Mouse (Mus musculus) limb, embryonic 12.5 days (tissue): ENCODE measurements around the gene Gtf3c1. TPM values are rescaled to one million over a fixed set of nuclear protein-coding genes. Genes with fewer than 3 reads are reported as not detected.

Source experiments
- ATAC-seq: fragments of 200-750 bp; cut with Nextera tagmentation; 2 replicates; pipeline ENCODE4 v1.8.0; 2017; ENCODE audit warnings: low read depth, moderate TSS enrichment; ENCODE audit not compliant: insufficient number of reproducible peaks, insufficient read depth, low FRiP score, low TSS enrichment
- H3K27ac ChIP-seq: fragments of 300-500 bp; sonication (generic); 2 replicates; pipeline ENCODE4 v1.5.1; 2016; ENCODE audit warnings: mild to moderate bottlenecking, moderate library complexity
- H3K27me3 ChIP-seq: fragments of 300-500 bp; sonication (generic); 2 replicates; pipeline ENCODE4 v1.6.1; 2016; ENCODE audit warnings: mild to moderate bottlenecking, moderate library complexity
- H3K36me3 ChIP-seq: fragments of 300-500 bp; sonication (generic); 2 replicates; pipeline ENCODE4 v1.6.1; 2016; ENCODE audit warnings: mild to moderate bottlenecking, moderate library complexity
- H3K4me1 ChIP-seq: fragments of 300-500 bp; sonication (generic); replicated peaks from 2 replicates; pipeline ENCODE4 v1.6.1; 2016
- H3K4me2 ChIP-seq: fragments of 300-500 bp; sonication (generic); 2 replicates; pipeline ENCODE4 v1.6.1; 2016; ENCODE audit warnings: mild to moderate bottlenecking, moderate library complexity
- H3K4me3 ChIP-seq: fragments of 300-500 bp; sonication (generic); replicated peaks from 2 replicates; pipeline ENCODE4 v1.5.1; 2016; ENCODE audit warnings: mild to moderate bottlenecking
- H3K9ac ChIP-seq: fragments of 300-500 bp; sonication (generic); replicated peaks from 2 replicates; pipeline ENCODE4 v1.6.1; 2016; ENCODE audit warnings: mild to moderate bottlenecking, moderate library complexity
- H3K9me3 ChIP-seq: fragments of 300-500 bp; sonication (generic); 2 replicates; pipeline ENCODE4 v1.6.1; 2016; ENCODE audit warnings: mild to moderate bottlenecking, moderate library complexity
- WGBS: fragments of 180-500 bp; shearing (Covaris S2); methylation state at CpG from one replicate; pipeline ENCODE4 v1.1.7; 2016; 5-methylcytosine and 5-hydroxymethylcytosine counted together
- polyA plus RNA-seq: library from polyadenylated mRNA; unstranded; fragments of >200 nt; fragmentation: Nextera tagmentation; extraction: Ambion mirVana; gene quantifications from 2 replicates; pipeline ENCODE4 v1.2.1, GENCODE M21; 2016

Gene Gtf3c1
- polyA plus RNA-seq, 1 experiment from 2014 or later, result 48.1 TPM

GRCm38 (mm10) chr7:125645413-125645812, 62.2 kb downstream of the Gtf3c1 start:
- 95% methylated on average over 7 of the region's 7 CpGs for WGBS
- Histone ChIP-seq H3K9me3 (no peaks in the 10 kb centered on the region), H3K4me3 (no peak overlapping the region), H3K4me1 (no peaks in the 10 kb centered on the region), H3K4me2 (no peak overlapping the region), H3K36me3 (peaks cover 100% of the 10 kb centered on the region), H3K27me3 (no peaks in the 10 kb centered on the region), H3K9ac (no peak overlapping the region), H3K27ac (no peak overlapping the region)
- no peak for ATAC-seq

DNA sequence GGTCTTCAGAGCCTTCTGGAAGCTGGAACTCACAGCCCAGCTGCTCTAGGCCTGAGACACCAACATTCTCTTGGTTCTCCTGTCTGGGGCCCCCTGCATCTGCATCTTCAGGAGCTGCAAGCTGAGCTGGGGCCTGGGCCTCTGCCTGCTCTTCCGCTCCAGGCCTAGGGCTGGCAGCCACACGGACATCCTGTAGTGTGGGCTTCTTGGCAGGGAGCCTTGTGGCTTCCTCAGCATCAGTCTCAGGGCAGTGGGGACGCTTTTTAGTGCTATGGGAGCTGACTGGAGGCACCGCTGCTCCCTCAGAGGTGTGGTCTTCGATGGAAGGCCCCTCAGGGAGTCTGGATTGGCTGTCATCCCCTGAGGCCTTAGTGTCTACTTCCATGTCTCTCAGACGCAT, 63.7 kb downstream of the Gtf3c1 start:
- H3K4me2 ChIP-seq, result no peak overlapping the region
- H3K27me3 ChIP-seq, result no peaks in the 10 kb centered on the region
- H3K9me3 ChIP-seq, result no peaks in the 10 kb centered on the region
- ATAC-seq, result no peak
- H3K4me1 ChIP-seq, result no peaks in the 10 kb centered on the region; the same call in 1 of the 2 replicates
- H3K36me3 ChIP-seq, result peaks cover 94% of the 10 kb centered on the region
- WGBS, result 93% methylated on average over 6 of the region's 6 CpGs
- no peak overlapping the region for H3K9ac ChIP-seq
- no peak overlapping the region for H3K27ac ChIP-seq
- H3K4me3 ChIP-seq, result no peak overlapping the region

DNA sequence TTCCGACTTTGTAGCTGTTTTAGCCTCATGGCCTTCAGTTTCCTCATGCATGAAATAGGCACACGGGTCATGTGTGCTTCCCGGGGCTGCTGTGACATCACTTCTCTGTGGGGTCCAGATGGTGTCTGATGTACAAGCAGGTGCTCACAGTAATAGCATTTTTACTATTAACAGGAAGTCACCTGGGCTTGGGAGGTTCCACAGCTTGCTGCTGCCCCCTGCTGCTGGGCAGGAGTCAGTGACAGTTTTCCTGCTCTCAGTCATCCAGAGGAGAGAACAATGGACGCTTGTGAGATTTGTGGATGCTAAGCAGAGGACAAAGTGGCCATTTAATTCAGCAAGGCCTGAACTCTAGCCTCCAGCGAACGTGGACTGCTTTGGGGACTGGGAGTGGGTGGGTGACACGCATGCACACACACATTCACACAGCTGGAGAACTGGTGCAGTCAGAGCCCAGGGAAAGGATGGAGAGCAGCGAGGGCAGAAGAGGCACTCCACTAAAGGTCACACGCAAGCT, 68.7 kb downstream of the Gtf3c1 start:
- Histone ChIP-seq H3K27ac (peak overlapping the region; percentile 82), H3K4me1 (no peaks in the 10 kb centered on the region; the same call in 1 of the 2 replicates), H3K36me3 (peaks cover 45% of the 10 kb centered on the region), H3K27me3 (no peaks in the 10 kb centered on the region), H3K4me3 (no peak overlapping the region), H3K9ac (no peak overlapping the region), H3K9me3 (no peaks in the 10 kb centered on the region), H3K4me2 (no peak overlapping the region)
- WGBS, result 47% methylated on average over 9 of the region's 9 CpGs
- peak; percentile 54; the same call in 1 of the 2 replicates for ATAC-seq

GRCm38 (mm10) chr7:125638376-125638775, 69.2 kb downstream of the Gtf3c1 start:
- no peak overlapping the region for H3K9ac ChIP-seq
- H3K27me3 ChIP-seq, result no peaks in the 10 kb centered on the region
- 81% methylated on average over 6 of the region's 6 CpGs for WGBS
- H3K9me3 ChIP-seq, result no peaks in the 10 kb centered on the region
- H3K36me3 ChIP-seq, result peaks cover 39% of the 10 kb centered on the region
- H3K27ac ChIP-seq, result no peak overlapping the region
- no peak overlapping the region for H3K4me3 ChIP-seq
- no peak for ATAC-seq
- no peaks in the 10 kb centered on the region; the same call in 1 of the 2 replicates for H3K4me1 ChIP-seq
- no peak overlapping the region for H3K4me2 ChIP-seq

DNA sequence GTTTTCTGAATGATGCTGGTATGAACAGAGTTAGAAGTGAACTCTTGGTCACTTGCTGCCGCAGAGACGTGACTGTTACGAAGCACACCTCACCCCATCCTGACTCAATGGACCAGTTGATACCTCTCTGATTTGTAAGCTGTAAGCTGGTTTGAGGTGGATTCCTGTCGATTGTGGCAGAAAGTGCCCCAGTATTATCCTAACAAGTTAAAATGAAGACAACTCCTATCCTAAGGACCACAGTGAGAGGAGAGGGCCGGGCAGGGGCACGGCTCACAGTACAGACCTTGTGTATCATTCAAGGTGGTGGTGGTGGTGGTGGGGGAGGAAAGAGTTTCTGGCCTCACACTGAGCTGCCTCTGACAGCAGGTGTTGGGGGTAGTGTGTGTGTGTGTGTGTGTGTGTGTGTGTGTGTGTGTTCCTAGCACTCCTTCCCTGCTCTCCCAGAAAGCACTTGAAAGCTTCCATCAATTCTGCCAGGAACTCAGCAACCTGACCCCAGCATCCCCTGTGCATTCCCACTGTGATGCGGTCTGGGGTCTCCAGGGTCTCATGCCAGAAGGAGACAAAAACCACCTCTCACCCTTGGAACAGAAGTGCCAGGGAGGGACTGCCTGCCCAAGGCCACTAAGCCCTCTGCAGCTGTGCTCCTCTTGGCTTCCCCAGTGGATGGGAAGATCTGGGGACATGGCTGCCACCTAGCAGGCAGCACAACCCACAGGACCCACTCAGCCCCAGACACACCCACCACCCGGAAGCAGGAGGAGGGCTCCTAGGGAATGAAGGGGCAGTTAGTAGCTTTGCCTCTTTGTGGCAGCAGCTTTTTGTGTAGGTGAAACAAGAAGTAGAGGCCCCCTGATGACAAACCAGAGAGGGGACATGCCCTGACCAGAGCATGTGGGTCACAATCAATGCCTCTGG, 70.1 kb downstream of the Gtf3c1 start:
- no peaks in the 10 kb centered on the region for H3K27me3 ChIP-seq
- H3K36me3 ChIP-seq, result peaks cover 30% of the 10 kb centered on the region
- 77% methylated on average over 8 of the region's 8 CpGs for WGBS
- no peak overlapping the region for H3K27ac ChIP-seq
- ATAC-seq, result no peak
- no peak overlapping the region for H3K4me2 ChIP-seq
- no peak overlapping the region for H3K9ac ChIP-seq
- peaks cover 5% of the 10 kb centered on the region for H3K4me1 ChIP-seq
- H3K9me3 ChIP-seq, result no peaks in the 10 kb centered on the region
- H3K4me3 ChIP-seq, result no peak overlapping the region

- 90% methylated on average over 3 of the region's 3 CpGs for WGBS
- Histone ChIP-seq H3K27ac (no peak overlapping the region), H3K36me3 (no peaks in the 10 kb centered on the region), H3K9ac (no peak overlapping the region), H3K4me2 (no peak overlapping the region), H3K9me3 (no peaks in the 10 kb centered on the region), H3K4me1 (peaks cover 11% of the 10 kb centered on the region), H3K4me3 (no peak overlapping the region), H3K27me3 (no peaks in the 10 kb centered on the region)
- no peak for ATAC-seq
These were observed 76.6 kb downstream of the Gtf3c1 start for GRCm38 (mm10) chr7:125630989-125631388.

GRCm38 (mm10) chr7:125630317-125630716, 77.3 kb downstream of the Gtf3c1 start:
- H3K9ac ChIP-seq, result no peak overlapping the region
- H3K9me3 ChIP-seq, result no peaks in the 10 kb centered on the region
- no peak for ATAC-seq
- no peaks in the 10 kb centered on the region for H3K27me3 ChIP-seq
- no peak overlapping the region for H3K4me3 ChIP-seq
- H3K36me3 ChIP-seq, result no peaks in the 10 kb centered on the region
- no peak overlapping the region for H3K27ac ChIP-seq
- H3K4me1 ChIP-seq, result peaks cover 11% of the 10 kb centered on the region
- H3K4me2 ChIP-seq, result no peak overlapping the region
- 56% methylated on average over 4 of the region's 4 CpGs for WGBS

- H3K36me3 ChIP-seq, result no peaks in the 10 kb centered on the region
- 0 out of 2 replicates have a peak, but pooled peaks cover 3% of the 10 kb centered on the region for H3K4me1 ChIP-seq
- H3K4me2 ChIP-seq, result no peak overlapping the region
- ATAC-seq, result no peak
- H3K9ac ChIP-seq, result no peak overlapping the region
- H3K27ac ChIP-seq, result no peak overlapping the region
- 50% methylated on average over 7 of the region's 7 CpGs for WGBS
- H3K27me3 ChIP-seq, result no peaks in the 10 kb centered on the region
- H3K4me3 ChIP-seq, result no peak overlapping the region
- no peaks in the 10 kb centered on the region for H3K9me3 ChIP-seq
These were observed 81.8 kb downstream of the Gtf3c1 start for GRCm38 (mm10) chr7:125625829-125626228.

- WGBS, result 70% methylated on average over 4 of the region's 4 CpGs
- Histone ChIP-seq H3K27ac (no peak overlapping the region), H3K4me2 (no peak overlapping the region), H3K4me1 (0 out of 2 replicates have a peak, but pooled peaks cover 3% of the 10 kb centered on the region), H3K4me3 (no peak overlapping the region), H3K36me3 (no peaks in the 10 kb centered on the region), H3K9me3 (no peaks in the 10 kb centered on the region), H3K27me3 (no peaks in the 10 kb centered on the region), H3K9ac (no peak overlapping the region)
- no peak for ATAC-seq
These were observed 82.4 kb downstream of the Gtf3c1 start for GRCm38 (mm10) chr7:125625219-125625618.

DNA sequence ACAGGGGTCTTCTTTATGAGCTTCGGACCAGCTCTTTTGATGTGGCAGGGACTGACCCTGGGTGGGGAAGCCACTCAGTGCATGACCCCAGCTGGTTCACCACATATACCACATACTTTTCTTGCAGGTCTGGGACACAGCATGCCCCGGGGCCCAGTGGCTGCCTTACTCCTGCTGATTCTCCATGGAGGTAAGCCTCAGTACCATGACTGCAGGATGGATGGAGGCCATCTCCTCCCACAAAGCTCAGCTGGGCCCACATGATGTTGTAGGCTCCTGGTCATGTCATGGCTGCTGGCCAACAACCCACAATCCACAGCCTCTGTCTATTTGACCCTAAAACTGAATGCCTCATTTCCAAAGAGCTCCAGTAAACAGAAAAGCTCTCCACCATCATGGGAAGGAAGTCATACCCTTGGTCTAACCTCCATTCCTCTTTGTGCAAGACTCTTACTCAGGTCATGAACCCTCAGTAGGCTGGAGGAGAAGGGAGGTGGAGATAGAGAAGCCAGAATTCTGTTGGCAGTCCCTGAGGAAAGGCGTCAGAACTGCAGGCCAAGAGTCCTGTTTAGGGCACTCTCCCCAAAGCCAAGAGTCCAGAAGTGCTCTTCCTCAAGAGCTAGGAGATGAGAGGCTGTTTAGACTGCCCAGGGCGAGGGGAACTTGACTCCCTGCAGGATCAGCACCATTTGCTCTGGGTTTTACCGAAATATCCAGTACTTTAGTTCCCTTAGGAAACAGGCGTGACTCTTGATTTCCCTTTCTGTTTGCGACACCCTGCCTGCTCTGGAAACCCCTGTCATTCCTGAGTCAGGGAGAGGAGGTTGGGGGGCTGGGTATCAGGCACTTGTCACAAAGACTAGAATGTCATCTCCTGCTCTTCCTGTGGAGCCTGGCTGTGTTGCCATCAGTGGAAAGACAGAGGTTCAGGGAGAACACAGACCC, 84.6 kb downstream of the Gtf3c1 start:
- 61% methylated on average over 7 of the region's 7 CpGs for WGBS

GRCm38 (mm10) chr7:125620077-125620476, 87.5 kb downstream of the Gtf3c1 start:
- WGBS, result 69% methylated on average over 4 of the region's 4 CpGs
- Histone ChIP-seq H3K27ac (no peak overlapping the region), H3K4me2 (no peak overlapping the region), H3K9me3 (no peaks in the 10 kb centered on the region), H3K36me3 (no peaks in the 10 kb centered on the region), H3K27me3 (no peaks in the 10 kb centered on the region), H3K4me1 (0 out of 2 replicates have a peak, but pooled peaks cover 3% of the 10 kb centered on the region), H3K4me3 (no peak overlapping the region), H3K9ac (no peak overlapping the region)
- no peak for ATAC-seq

More for the DNA sequence above, 84.6 kb downstream of the Gtf3c1 start:
- Histone ChIP-seq H3K4me1 (0 out of 2 replicates have a peak, but pooled peaks cover 3% of the 10 kb centered on the region), H3K4me3 (no peak overlapping the region), H3K36me3 (no peaks in the 10 kb centered on the region), H3K9ac (no peak overlapping the region), H3K9me3 (no peaks in the 10 kb centered on the region), H3K27me3 (no peaks in the 10 kb centered on the region), H3K27ac (no peak overlapping the region), H3K4me2 (no peak overlapping the region)
- ATAC-seq, result no peak
